ENCODE assay signal across 12 mouse cellular contexts in the genomic region with DNA sequence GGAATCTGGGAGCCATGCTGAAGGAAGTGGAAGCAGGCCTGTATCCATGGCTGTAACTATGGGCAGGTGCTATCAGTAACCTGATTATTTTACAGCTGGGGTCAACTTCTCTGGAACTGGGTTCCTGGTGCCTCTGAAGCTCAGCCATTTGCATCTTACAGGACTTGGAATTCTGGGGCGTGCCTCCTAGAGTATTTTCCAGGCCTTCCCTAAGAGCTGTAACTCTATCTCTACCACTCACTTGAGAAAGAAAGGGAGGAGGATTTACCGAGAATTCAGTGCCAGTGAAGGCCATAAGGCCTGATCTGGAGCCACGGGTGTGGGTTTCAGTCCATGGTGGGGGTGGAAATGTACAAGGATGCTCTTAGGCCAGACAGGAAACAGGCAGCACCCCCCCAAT. TPM values are rescaled to one million over a fixed set of nuclear protein-coding genes. Genes with fewer than 3 reads are reported as not detected.
DNase-seq lines count a peak whose midpoint lies in the region; ATAC-seq and TF ChIP-seq lines count a peak whose summit lies in the region.
"Had no signal": no experiment of that assay in that cellular context is flagged by ENCODE, and none has a peak within 500 bp of the region (broad histone marks: within the 10 kb centered on the region; RNA-seq: fewer than 3 reads in every experiment).

No protein-coding gene starts in this region.

- H3K9me3 ChIP-seq in lung, embryonic 14.5 days (ENCODE audit: low read depth, low read length) = no peaks in the 10 kb centered on the region
- H3K9me3 ChIP-seq in forebrain, embryonic 14.5 days (replicated peaks; ENCODE audit: control insufficient read depth, low read length) = no peaks in the 10 kb centered on the region
- H3K9me3 ChIP-seq in limb, embryonic 10.5 days (replicated peaks) = no peaks in the 10 kb centered on the region

- WGBS in lung, embryonic 14.5 days = 21% methylated on average over 3 of the region's 3 CpGs
- 33% methylated on average over 3 of the region's 3 CpGs for WGBS in lung, adult 2 months
- WGBS in forebrain, embryonic 14.5 days = 47% methylated on average over 3 of the region's 3 CpGs
- WGBS in limb, embryonic 10.5 days = 12% methylated on average over 3 of the region's 3 CpGs
- WGBS in small intestine, adult 2 months = 17% methylated on average over 3 of the region's 3 CpGs

- H3K4me2 ChIP-seq in lung, embryonic 14.5 days = peak overlapping the region; percentile 99; the same call in 1 of the 2 replicates
- peak overlapping the region; percentile 98 for H3K4me2 ChIP-seq in forebrain, embryonic 14.5 days (ENCODE audit: low read length)

- no peak for DNase-seq in lung, embryonic 14.5 days
- no peak for DNase-seq in lung, adult 2 months
- DNase-seq in forebrain, embryonic 14.5 days (ENCODE audit: low spot score) = no peak
- DNase-seq in limb, embryonic 10.5 days (ENCODE audit: low spot score) = no peak
- no peak for DNase-seq in embryo, embryonic 11 days
- no peak for DNase-seq in adrenal gland, postnatal 4 days (ENCODE audit: low spot score in 2 of 2)
- no peak for DNase-seq in testis, postnatal 10 days (ENCODE audit: low spot score)
- DNase-seq: kidney, postnatal 10 days; thymus, postnatal 36 days had no signal

- H3K9ac ChIP-seq in lung, embryonic 14.5 days = peak overlapping the region; percentile 2; the same call in 1 of the 2 replicates
- H3K9ac ChIP-seq in forebrain, embryonic 14.5 days (ENCODE audit: low read length) = peak overlapping the region; percentile 21; the same call in 1 of the 2 replicates

- no peak overlapping the region for H3K4me3 ChIP-seq in lung, embryonic 14.5 days (ENCODE audit: low read depth, low read length)
- no peak overlapping the region for H3K4me3 ChIP-seq in lung, adult 2 months (replicated peaks; ENCODE audit: extremely low read depth, low read depth, low read length)
- 0 out of 2 replicates have a peak overlapping the region, but pooled peaks have one; percentile 91 for H3K4me3 ChIP-seq in forebrain, embryonic 14.5 days (ENCODE audit: low read depth, low read length)
- peak overlapping the region; percentile 77; the same call in 1 of the 2 replicates for H3K4me3 ChIP-seq in limb, embryonic 10.5 days
- 0 out of 2 replicates have a peak overlapping the region, but pooled peaks have one; percentile 13 for H3K4me3 ChIP-seq in small intestine, adult 2 months (ENCODE audit: low read depth, low read length)

- TF ChIP-seq POLR2A in lung, adult 2 months (IDR thresholded peaks at IDR 0.05; ENCODE audit: borderline replicate concordance, extremely low read depth, low read depth, low read length) = no peak
- TF ChIP-seq POLR2A in small intestine, adult 2 months (IDR thresholded peaks at IDR 0.05; ENCODE audit: low read depth, low read length) = no peak

- H3K36me3 ChIP-seq in lung, embryonic 14.5 days (ENCODE audit: insufficient read depth) = 0 out of 2 replicates have a peak, but pooled peaks cover under 1% of the 10 kb centered on the region
- peaks cover 3% of the 10 kb centered on the region; the same call in 1 of the 2 replicates for H3K36me3 ChIP-seq in forebrain, embryonic 14.5 days (ENCODE audit: control insufficient read depth, insufficient read depth, low read length)
- H3K36me3 ChIP-seq in limb, embryonic 10.5 days = peaks cover 5% of the 10 kb centered on the region
- H3K36me3 ChIP-seq in small intestine, adult 2 months (ENCODE audit: control insufficient read depth, insufficient read depth, low read length) = no peaks in the 10 kb centered on the region

- no peak for ATAC-seq in lung, embryonic 14.5 days (ENCODE audit: insufficient read depth)
- no peak for ATAC-seq in forebrain, embryonic 14.5 days
- ATAC-seq: Patski had no signal

- no peak for TF ChIP-seq CTCF in lung, embryonic 14.5 days (IDR thresholded peaks at IDR 0.05; ENCODE audit: low read depth)
- TF ChIP-seq CTCF in lung, adult 2 months (IDR thresholded peaks at IDR 0.05; ENCODE audit: insufficient read depth, low read length) = no peak
- TF ChIP-seq CTCF in small intestine, adult 2 months (IDR thresholded peaks at IDR 0.05; ENCODE audit: extremely low read depth, insufficient read length, insufficient replicate concordance, low read depth, low read length) = no peak

- peak overlapping the region; percentile 69; the same call in 1 of the 2 replicates for H3K27ac ChIP-seq in lung, embryonic 14.5 days (ENCODE audit: low read depth)
- no peak overlapping the region for H3K27ac ChIP-seq in forebrain, embryonic 14.5 days (ENCODE audit: low read depth, low read length)
- peak overlapping the region; percentile 94; the same call in 1 of the 2 replicates for H3K27ac ChIP-seq in limb, embryonic 10.5 days
- H3K27ac ChIP-seq in small intestine, adult 2 months (ENCODE audit: insufficient read depth, low read depth, low read length) = peak overlapping the region; percentile 80

- peaks cover 39% of the 10 kb centered on the region for H3K4me1 ChIP-seq in lung, embryonic 14.5 days (ENCODE audit: insufficient read depth)
- peaks cover 23% of the 10 kb centered on the region for H3K4me1 ChIP-seq in lung, adult 2 months (ENCODE audit: control insufficient read depth, insufficient read depth, low read length)
- H3K4me1 ChIP-seq in forebrain, embryonic 14.5 days (ENCODE audit: control insufficient read depth, insufficient read depth, low read length) = peaks cover 41% of the 10 kb centered on the region
- H3K4me1 ChIP-seq in limb, embryonic 10.5 days = peaks cover 92% of the 10 kb centered on the region
- H3K4me1 ChIP-seq in small intestine, adult 2 months (ENCODE audit: control insufficient read depth, insufficient read depth, insufficient read length, low read length) = peaks cover 39% of the 10 kb centered on the region

- no peaks in the 10 kb centered on the region for H3K27me3 ChIP-seq in lung, embryonic 14.5 days (ENCODE audit: insufficient read depth, low read length)
- H3K27me3 ChIP-seq in forebrain, embryonic 14.5 days (replicated peaks; ENCODE audit: control insufficient read depth, insufficient read depth, low read length) = no peaks in the 10 kb centered on the region
- no peaks in the 10 kb centered on the region for H3K27me3 ChIP-seq in limb, embryonic 10.5 days (ENCODE audit: low read depth, poor library complexity, severe bottlenecking)
- no peaks in the 10 kb centered on the region for H3K27me3 ChIP-seq in small intestine, adult 2 months (ENCODE audit: control insufficient read depth, insufficient read depth, low read length)
- H3K27me3 ChIP-seq: Patski had no signal

RNA-seq across cellular contexts. Expression of a gene that starts 51.4 kb away (rescaled TPM):
- polyA plus RNA-seq in lung, embryonic 14.5 days (2014; fragmentation: Nextera tagmentation; extraction: Ambion mirVana) = not detected in 2 replicates
- polyA plus RNA-seq in lung, adult 2 months (2012; rRNA removed) = not detected in 2 replicates
- polyA plus RNA-seq in forebrain, embryonic 14.5 days (2014; fragmentation: Nextera tagmentation; extraction: Ambion mirVana) = not detected in 2 replicates
- polyA plus RNA-seq in limb, embryonic 10.5 days (2016; fragmentation: Nextera tagmentation; extraction: Ambion mirVana) = not detected in 2 replicates
- polyA plus RNA-seq in small intestine, adult 2 months (2012; rRNA removed) = not detected in 2 replicates
- total RNA-seq in adrenal gland, postnatal 4 days (2021) = not detected
- polyA plus RNA-seq: liver, embryonic 16.5 days; Patski had no signal

Comparison
In these comparisons a context has a peak if more than half of its experiments do, and no peak if none do; other contexts are left out.
1. H3K4me3 ChIP-seq: peak in forebrain, embryonic 14.5 days (single experiment), limb, embryonic 10.5 days (single experiment) and small intestine, adult 2 months (single experiment); none in lung, embryonic 14.5 days (single experiment) and lung, adult 2 months (single experiment).